Mouse (Mus musculus): ENCODE measurements at regions not wholly inside any gene's neighbourhood (a gene's known extent, or its start where the extent isn't known, plus 50 kb on each side); places are given as distances from the start of the nearest gene placed in this dataset.

GRCm38 (mm10) chr8:59572976-59573375 is 660.5 kb upstream of the Galntl6 start:
- Histone ChIP-seq H3K4me3 (replicated peaks; ENCODE audit: low read length) (no peak overlapping the region), H3K36me3 (ENCODE audit: control insufficient read depth, insufficient read depth, low read length) (no peaks in the 10 kb centered on the region), H3K9me3 (replicated peaks; ENCODE audit: control insufficient read depth, low read length) (no peaks in the 10 kb centered on the region), H3K4me1 (ENCODE audit: control insufficient read depth, insufficient read depth, low read length) (no peaks in the 10 kb centered on the region), H3K4me2 (ENCODE audit: low read depth, low read length) (no peak overlapping the region), H3K9ac (ENCODE audit: low read length) (no peak overlapping the region), H3K27ac (ENCODE audit: low read length) (no peak overlapping the region), H3K27me3 (ENCODE audit: control insufficient read depth, insufficient read depth, low read length) (no peaks in the 10 kb centered on the region)
- no peak for ATAC-seq (ENCODE audit: insufficient read depth, low FRiP score)
- 84% methylated on average over 1 of the region's 1 CpGs for WGBS

- no peaks in the 10 kb centered on the region for H3K9me3 ChIP-seq (replicated peaks; ENCODE audit: control insufficient read depth, low read length)
- no peaks in the 10 kb centered on the region for H3K4me1 ChIP-seq (ENCODE audit: control insufficient read depth, insufficient read depth, low read length)
- 38% methylated on average over 1 of the region's 1 CpGs for WGBS
- H3K27me3 ChIP-seq (ENCODE audit: control insufficient read depth, insufficient read depth, low read length) = no peaks in the 10 kb centered on the region
- H3K27ac ChIP-seq (ENCODE audit: low read length) = no peak overlapping the region
- ATAC-seq (ENCODE audit: insufficient read depth, low FRiP score) = peak; percentile 25; the same call in 1 of the 2 replicates
- no peak overlapping the region for H3K4me3 ChIP-seq (replicated peaks; ENCODE audit: low read length)
- no peak overlapping the region for H3K9ac ChIP-seq (ENCODE audit: low read length)
- H3K4me2 ChIP-seq (ENCODE audit: low read depth, low read length) = no peak overlapping the region
- H3K36me3 ChIP-seq (ENCODE audit: control insufficient read depth, insufficient read depth, low read length) = no peaks in the 10 kb centered on the region
Observed at GRCm38 (mm10) chr8:59569462-59569861, 657.0 kb upstream of the Galntl6 start.
